Mouse (Mus musculus) G1E (cell line): ENCODE measurements around the gene Uck2.

ENCODE experiments used
- CTCF ChIP-seq: IDR thresholded peaks from 2 replicates; pipeline ENCODE4 v1.5.1; 2012; ENCODE audit warnings: low read depth, low read length, inconsistent platforms, mixed read lengths
- GATA1 ChIP-seq: IDR thresholded peaks from 2 replicates; pipeline ENCODE4 v1.6.1; 2012; ENCODE audit warnings: borderline replicate concordance, low read length, inconsistent platforms, mixed read lengths
- GATA2 ChIP-seq: IDR thresholded peaks from 2 replicates; pipeline ENCODE4 v1.6.1; 2012; ENCODE audit warnings: low read depth, low read length, inconsistent platforms, borderline replicate concordance
- POLR2AphosphoS5 ChIP-seq: IDR thresholded peaks from 2 replicates; pipeline ENCODE4 v1.6.1; 2012; ENCODE audit warnings: low read depth, low read length, inconsistent platforms; ENCODE audit not compliant: insufficient replicate concordance
- TAL1 ChIP-seq: conservative IDR thresholded peaks from 2 replicates; pipeline ENCODE4 v1.6.1; 2012; ENCODE audit warnings: low read depth, low read length, inconsistent platforms, mixed read lengths

DNA sequence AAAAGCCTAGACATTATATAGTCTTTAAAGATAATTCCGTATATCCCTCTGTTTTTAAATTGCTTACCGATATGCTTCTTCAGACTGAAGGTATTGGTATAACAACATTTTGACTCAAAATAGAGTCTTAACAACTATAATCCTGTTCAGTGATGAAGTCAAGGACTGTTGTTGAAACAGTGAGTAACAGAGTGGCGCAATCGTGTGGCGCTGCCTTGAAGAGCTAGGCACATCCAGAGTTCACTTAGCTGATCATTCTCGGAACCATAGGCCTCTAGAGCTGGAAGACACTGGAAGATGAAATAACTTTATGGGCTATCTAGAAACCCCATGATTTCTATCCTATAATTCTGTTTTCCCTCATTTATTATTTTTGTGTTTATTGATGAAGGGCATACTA, 36.6 kb upstream of the Uck2 start:
- TF ChIP-seq CTCF = no peak
- TF ChIP-seq GATA1 = no peak
- TF ChIP-seq TAL1 = no peak
- TF ChIP-seq GATA2 = no peak
- TF ChIP-seq POLR2AphosphoS5 = no peak
